Mouse (Mus musculus) Patski (cell line): ENCODE measurements around the gene Olfr1129. TPM values are rescaled to one million over a fixed set of nuclear protein-coding genes. Genes with fewer than 3 reads are reported as not detected.
"Not testable (repeated sequence)": the region's sequence is repeated elsewhere in the genome, so short reads cannot be mapped to it uniquely, and the experiment has no call there.

Experiments
- ATAC-seq: fragments of 100-300 bp; one replicate; pipeline ENCODE4 v1.8.0; 2021
- CTCF ChIA-PET: fragments of 350-600 bp; sonication (Branson Sonifier 250); formaldehyde crosslinking; loops from one replicate; lab custom pipeline; 2022; ENCODE audit warnings: inconsistent platforms; lab: Charles Lee
- POLR2A ChIA-PET: fragments of 350-600 bp; sonication (Branson Sonifier 250); formaldehyde crosslinking; loops from one replicate; lab custom pipeline; 2022; ENCODE audit warnings: antibody characterized with exemption, inconsistent platforms; lab: Charles Lee
- DNase-seq: peaks from one replicate; pipeline ENCODE4 v3.0.0-alpha.2; 2011; ENCODE audit warnings: low read depth, low spot score
- H3K27me3 ChIP-seq: fragments of 371-371 bp; one replicate; pipeline ENCODE4 v1.5.1; 2021
- CTCF ChIP-seq: fragments of 100-300 bp; IDR thresholded peaks from one replicate; pipeline ENCODE4 v1.5.1; 2021
- in situ Hi-C: fragments of 300-500 bp; cut with MboI; formaldehyde crosslinking; loops from 3 replicates; pipeline ENCODE4 v1.11.1; 2018; ENCODE audit warnings: low pct_unique_long_range_greater_than_20kb, mixed read lengths
- polyA plus RNA-seq: library from polyadenylated mRNA; unstranded; gene quantifications from one replicate; pipeline ENCODE4 v1.2.3, GENCODE M21; 2021

Gene Olfr1129
- not detected for polyA plus RNA-seq

- POLR2A ChIA-PET, ATAC-seq, in situ Hi-C loops, CTCF ChIA-PET, DNase-seq, H3K27me3 ChIP-seq: not testable (repeated sequence)
Measured at GRCm38 (mm10) chr2:87573602-87574001, at the start of gene Olfr1129. TSS of gene Olfr1129 (plus strand) at chr2:87573902.

GRCm38 (mm10) chr2:87525899-87526616 lies 47.6 kb upstream of the Olfr1129 start:
- CTCF ChIA-PET, ATAC-seq, DNase-seq, in situ Hi-C loops, POLR2A ChIA-PET, H3K27me3 ChIP-seq: not testable (repeated sequence)

DNA sequence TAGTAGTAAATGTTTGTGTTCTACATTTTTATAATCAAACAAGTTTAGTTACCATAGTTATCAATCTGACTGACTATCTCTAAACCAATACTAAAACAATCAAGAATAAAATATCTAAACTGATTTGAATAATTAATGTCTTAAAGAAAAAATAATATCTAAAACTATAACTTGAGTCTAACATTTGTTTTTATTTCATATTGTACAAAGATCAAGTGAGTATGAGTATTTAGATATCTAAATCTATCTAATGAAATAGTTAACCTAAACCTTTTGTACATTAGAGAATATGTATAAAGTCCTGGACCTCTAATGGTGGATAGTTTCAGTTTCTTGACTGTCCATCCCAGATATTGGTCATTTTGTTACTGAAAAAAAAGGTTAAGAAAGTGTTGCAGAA lies 42.2 kb upstream of the Olfr1129 start, which contains the start of gene Olfr153:
Olfr153 (plus strand) TSS at position 301 of the 400 bp plus-strand sequence.
- in situ Hi-C loops: no loop called here

DNA sequence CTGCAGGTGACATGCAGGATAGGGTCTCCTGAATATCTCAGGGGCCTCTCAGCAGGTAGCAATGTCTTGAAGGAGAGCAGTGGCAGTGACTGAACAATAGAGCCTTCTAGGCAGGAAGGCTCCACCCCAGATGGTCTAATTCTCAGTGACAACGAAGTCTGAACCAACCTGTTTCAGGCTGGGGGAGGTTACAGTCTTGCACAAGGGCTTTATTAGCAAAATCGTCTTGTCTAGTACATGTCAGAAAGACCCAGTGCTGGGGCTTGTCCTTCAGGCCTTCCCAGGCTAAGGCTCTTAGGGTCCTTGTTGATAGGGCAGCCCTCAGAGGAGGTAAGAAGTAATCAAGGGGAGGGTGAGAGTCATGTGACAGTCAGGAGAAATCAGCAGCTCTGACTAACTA lies 38.9 kb upstream of the Olfr1129 start:
- no peak for DNase-seq
- no peaks in the 10 kb centered on the region for H3K27me3 ChIP-seq
- CTCF ChIA-PET: no interaction called here
- in situ Hi-C loops: no loop called here
- no peak for TF ChIP-seq CTCF
- POLR2A ChIA-PET: no interaction called here
- no peak for ATAC-seq

More for the DNA sequence above, 42.2 kb upstream of the Olfr1129 start, which contains the start of gene Olfr153:
- ChIA-PET CTCF (no interaction called here), POLR2A (no interaction called here)
- no peak for ATAC-seq
- H3K27me3 ChIP-seq: no peaks in the 10 kb centered on the region
- no peak for DNase-seq
- TF ChIP-seq CTCF: no peak

DNA sequence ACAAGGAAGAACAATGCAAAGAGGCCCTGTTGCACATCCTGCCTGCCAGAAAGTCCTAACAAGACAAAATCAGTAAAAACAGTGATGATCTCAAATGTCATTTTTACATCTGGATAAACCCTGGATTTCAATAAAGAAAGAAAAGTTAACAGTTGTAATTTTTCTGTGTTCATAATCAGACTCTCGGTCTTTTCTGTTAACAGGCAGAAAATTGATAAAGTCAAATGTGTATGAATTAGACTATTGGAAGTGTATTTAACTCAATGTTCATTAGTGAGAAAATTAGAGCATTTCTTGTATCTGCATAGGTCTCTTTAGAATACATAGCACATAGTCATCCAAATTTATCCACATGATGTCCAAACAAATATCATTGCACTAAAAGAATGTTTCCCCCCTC lies 28.3 kb upstream of the Olfr1129 start, which contains the start of gene Olfr1128:
Olfr1128 (minus strand) TSS at position 101 of the 400 bp plus-strand sequence.
- no peak for TF ChIP-seq CTCF
- POLR2A ChIA-PET: no interaction called here
- in situ Hi-C loops: no loop called here
- DNase-seq (no peak), ATAC-seq (no peak)
- no peaks in the 10 kb centered on the region for H3K27me3 ChIP-seq
- CTCF ChIA-PET: no interaction called here

- H3K27me3 ChIP-seq, in situ Hi-C loops, CTCF ChIA-PET, DNase-seq, POLR2A ChIA-PET, ATAC-seq: not testable (repeated sequence)
Measured at GRCm38 (mm10) chr2:87605912-87606311, 32.2 kb downstream of the Olfr1129 start, which contains the start of gene Olfr1130. TSS of gene Olfr1130 (plus strand) at chr2:87606212.

DNA sequence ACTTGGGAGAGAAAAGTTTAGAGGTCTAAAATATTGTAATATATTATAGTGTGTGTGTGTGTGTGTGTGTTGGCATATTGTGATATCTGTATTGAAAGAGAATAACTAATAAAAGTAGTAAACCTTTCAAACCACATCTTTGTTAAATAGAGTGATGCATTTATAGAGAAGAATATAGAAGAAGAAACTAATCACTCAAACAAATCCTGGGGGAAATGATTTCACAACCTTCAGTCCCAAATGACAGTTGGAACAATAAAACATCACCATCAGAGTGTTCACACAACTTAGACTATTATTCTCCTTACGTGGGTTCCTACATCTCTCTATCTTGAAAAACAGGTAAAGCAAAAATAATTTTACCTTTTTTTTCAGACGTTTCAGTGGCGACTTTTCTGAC lies 53.1 kb downstream of the Olfr1129 start, which contains the start of gene Olfr1131:
Olfr1131 (plus strand) TSS at position 301 of the 400 bp plus-strand sequence.
- no peak for TF ChIP-seq CTCF
- ATAC-seq (no peak), DNase-seq (no peak)
- in situ Hi-C loops: no loop called here
- CTCF ChIA-PET: no interaction called here
- H3K27me3 ChIP-seq: no peaks in the 10 kb centered on the region
- POLR2A ChIA-PET: no interaction called here

Other genes with a start within 250 kb of the Olfr1129 start
- gene Olfr1120, start 219.1 kb upstream of the Olfr1129 start, polyA plus RNA-seq: not detected
- gene Olfr1121, start 204.0 kb upstream of the Olfr1129 start, polyA plus RNA-seq: not detected
- not detected for gene Olfr1122, start 188.1 kb upstream of the Olfr1129 start, polyA plus RNA-seq
- gene Olfr1123, start 157.3 kb upstream of the Olfr1129 start, polyA plus RNA-seq: not detected
- gene Olfr1124, start 143.6 kb upstream of the Olfr1129 start, polyA plus RNA-seq: not detected
- gene Olfr1126, start 119.9 kb upstream of the Olfr1129 start, polyA plus RNA-seq: not detected
- gene Pramel7, start 76.8 kb upstream of the Olfr1129 start, polyA plus RNA-seq: not detected
- not detected for gene Pramel6, start 67.3 kb upstream of the Olfr1129 start, polyA plus RNA-seq
- not detected for gene Olfr153, start 42.1 kb upstream of the Olfr1129 start, polyA plus RNA-seq
- gene Olfr1128, start 28.4 kb upstream of the Olfr1129 start, polyA plus RNA-seq: not detected
- not detected for gene Olfr1130, start 32.3 kb downstream of the Olfr1129 start, polyA plus RNA-seq
- gene Olfr1131, start 53.2 kb downstream of the Olfr1129 start, polyA plus RNA-seq: not detected
- not detected for gene Olfr1132, start 63.6 kb downstream of the Olfr1129 start, polyA plus RNA-seq
- gene Olfr1133, start 73.5 kb downstream of the Olfr1129 start, polyA plus RNA-seq: not detected
- not detected for gene Olfr1134, start 84.6 kb downstream of the Olfr1129 start, polyA plus RNA-seq
- gene Olfr1135, start 99.8 kb downstream of the Olfr1129 start, polyA plus RNA-seq: not detected
- not detected for gene Olfr1136, start 120.0 kb downstream of the Olfr1129 start, polyA plus RNA-seq
- not detected for gene Olfr1137, start 139.3 kb downstream of the Olfr1129 start, polyA plus RNA-seq
- not detected for gene Olfr1138, start 166.1 kb downstream of the Olfr1129 start, polyA plus RNA-seq
- not detected for gene Olfr1140, start 169.8 kb downstream of the Olfr1129 start, polyA plus RNA-seq
- gene Olfr1141, start 180.1 kb downstream of the Olfr1129 start, polyA plus RNA-seq: not detected
- not detected for gene Olfr152, start 205.6 kb downstream of the Olfr1129 start, polyA plus RNA-seq
- not detected for gene Olfr1143, start 226.7 kb downstream of the Olfr1129 start, polyA plus RNA-seq
- gene Olfr1145, start 235.9 kb downstream of the Olfr1129 start, polyA plus RNA-seq: not detected